Mouse (Mus musculus) olfactory bulb, adult 2 months (tissue): ENCODE results near the gene Srd5a3. TPM values are rescaled to one million over a fixed set of nuclear protein-coding genes. Genes with fewer than 3 reads are reported as not detected.

Experiments used
- H3K27ac ChIP-seq: fragments of 200-500 bp; 2 replicates; pipeline ENCODE4 v1.5.1; 2012; ENCODE audit warnings: low read depth, low read length; ENCODE audit not compliant: insufficient read depth
- H3K4me1 ChIP-seq: fragments of 200-500 bp; 2 replicates; pipeline ENCODE4 v1.6.1; 2012; ENCODE audit warnings: low read length; ENCODE audit not compliant: control insufficient read depth, insufficient read depth
- H3K4me3 ChIP-seq: fragments of 200-500 bp; 2 replicates; pipeline ENCODE4 v1.5.1; 2012; ENCODE audit warnings: mild to moderate bottlenecking, low read depth, low read length, moderate library complexity; ENCODE audit not compliant: insufficient read depth
- CTCF ChIP-seq: fragments of 200-500 bp; IDR thresholded peaks from 2 replicates; pipeline ENCODE4 v1.5.1; 2012; ENCODE audit warnings: low read depth, mild to moderate bottlenecking, low read length, moderate library complexity; ENCODE audit not compliant: insufficient read depth
- POLR2A ChIP-seq: fragments of 200-500 bp; IDR thresholded peaks from 2 replicates; pipeline ENCODE4 v1.6.1; 2012; ENCODE audit warnings: mild to moderate bottlenecking, low read depth, low read length, moderate library complexity; ENCODE audit not compliant: insufficient read depth
- WGBS: fragments of 180-500 bp; shearing (Covaris S2); methylation state at CpG from one replicate; pipeline ENCODE4 v1.1.7; 2018; 5-methylcytosine and 5-hydroxymethylcytosine counted together
- polyA plus RNA-seq: library from polyadenylated mRNA; stranded (reverse); fragments of >200 nt; gene quantifications from 2 replicates; pipeline ENCODE4 v1.2.4, GENCODE M21; 2012; ENCODE audit warnings: low replicate concordance; ENCODE audit not compliant: missing spikeins, insufficient read depth, insufficient read length

Gene Srd5a3
- polyA plus RNA-seq, 1 experiment: not detected

DNA sequence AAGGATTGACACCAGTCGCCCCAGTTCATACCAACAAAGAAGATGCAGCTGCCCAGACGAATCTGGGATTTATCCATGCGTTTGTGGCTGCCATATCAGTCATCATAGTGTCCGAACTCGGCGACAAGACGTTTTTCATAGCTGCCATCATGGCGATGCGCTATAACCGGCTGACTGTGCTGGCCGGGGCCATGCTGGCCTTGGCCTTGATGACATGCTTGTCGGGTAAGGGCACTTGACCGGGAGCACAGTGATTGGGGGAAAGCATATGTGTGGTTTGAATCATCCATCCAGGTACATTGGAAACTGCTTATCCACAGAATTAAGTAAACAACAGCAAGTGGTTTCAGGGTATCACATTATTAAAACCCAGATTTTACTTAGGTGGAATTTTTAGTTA is 59.3 kb downstream of the Srd5a3 start:
- H3K4me1 ChIP-seq: peaks cover 2% of the 10 kb centered on the region
- H3K4me3 ChIP-seq: no peak overlapping the region
- H3K27ac ChIP-seq: no peak overlapping the region
- WGBS: 95% methylated on average over 13 of the region's 13 CpGs
- TF ChIP-seq POLR2A: no peak
- TF ChIP-seq CTCF: no peak

DNA sequence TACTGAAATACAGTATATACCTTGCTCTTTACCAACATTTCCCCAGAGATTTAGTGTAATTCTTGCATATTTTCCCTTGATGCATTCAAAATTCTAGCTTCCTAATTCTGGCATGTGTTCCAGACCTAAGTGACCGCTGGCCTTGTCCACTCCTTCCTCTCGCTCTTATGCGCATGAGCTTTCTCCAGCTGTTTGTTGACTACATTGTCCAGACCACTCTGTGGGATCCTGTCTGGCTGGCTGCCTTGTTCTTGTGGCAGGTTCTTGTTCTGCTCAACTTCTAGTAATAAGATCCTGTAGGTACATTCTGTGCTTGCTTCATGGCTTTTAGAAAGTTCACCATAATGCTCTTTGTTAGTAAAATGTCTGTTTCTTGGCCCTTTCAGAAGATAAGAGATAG is 63.1 kb downstream of the Srd5a3 start:
- H3K27ac ChIP-seq: no peak overlapping the region
- H3K4me3 ChIP-seq: no peak overlapping the region
- H3K4me1 ChIP-seq: no peaks in the 10 kb centered on the region
- WGBS: 82% methylated on average over 3 of the region's 3 CpGs
- TF ChIP-seq POLR2A (no peak), CTCF (no peak)

Other genes starting within 250 kb of the Srd5a3 start
- not detected in 2 replicates for gene Kdr, start 161.8 kb upstream of the Srd5a3 start, polyA plus RNA-seq
- not detected in 2 replicates for gene Tmem165, start 43.6 kb downstream of the Srd5a3 start, polyA plus RNA-seq
- not detected in 2 replicates for gene Clock, start 164.5 kb downstream of the Srd5a3 start, polyA plus RNA-seq
- not detected in 2 replicates for gene Pdcl2, start 190.9 kb downstream of the Srd5a3 start, polyA plus RNA-seq
- not detected in 2 replicates for gene Nmu, start 223.5 kb downstream of the Srd5a3 start, polyA plus RNA-seq